Mouse (Mus musculus) limb, embryonic 10.5 days (tissue): ENCODE data around the gene Ccdc13. TPM values are rescaled to one million over a fixed set of nuclear protein-coding genes. Genes with fewer than 3 reads are reported as not detected.

Experiments
- DNase-seq: peaks from one replicate; pipeline ENCODE4 v3.0.0-alpha.2; 2017; ENCODE audit warnings: low spot score
- H3K27ac ChIP-seq: fragments of 300-500 bp; sonication (generic); 2 replicates; pipeline ENCODE4 v1.5.1; 2016; ENCODE audit warnings: mild to moderate bottlenecking
- H3K27me3 ChIP-seq: fragments of 300-500 bp; sonication (generic); 2 replicates; pipeline ENCODE4 v1.6.1; 2016; ENCODE audit warnings: low read depth, mild to moderate bottlenecking; ENCODE audit not compliant: poor library complexity, severe bottlenecking
- H3K36me3 ChIP-seq: fragments of 300-500 bp; sonication (generic); 2 replicates; pipeline ENCODE4 v1.6.1; 2016; ENCODE audit warnings: mild to moderate bottlenecking, moderate library complexity
- H3K4me1 ChIP-seq: fragments of 300-500 bp; sonication (generic); 2 replicates; pipeline ENCODE4 v1.6.1; 2016
- H3K4me3 ChIP-seq: fragments of 300-500 bp; sonication (generic); 2 replicates; pipeline ENCODE4 v1.5.1; 2016; ENCODE audit warnings: mild to moderate bottlenecking, moderate library complexity
- H3K9me3 ChIP-seq: fragments of 300-500 bp; sonication (generic); replicated peaks from 2 replicates; pipeline ENCODE4 v1.6.1; 2016; ENCODE audit warnings: mild to moderate bottlenecking
- WGBS: fragments of 180-500 bp; shearing (Covaris S2); methylation state at CpG from one replicate; pipeline ENCODE4 v1.1.7; 2016; 5-methylcytosine and 5-hydroxymethylcytosine counted together
- polyA plus RNA-seq: library from polyadenylated mRNA; unstranded; fragments of >200 nt; fragmentation: Nextera tagmentation; extraction: Ambion mirVana; gene quantifications from 2 replicates; pipeline ENCODE4 v1.2.1, GENCODE M21; 2016

Gene Ccdc13
- polyA plus RNA-seq, 1 experiment from 2014 or later = 0.36 TPM

DNA sequence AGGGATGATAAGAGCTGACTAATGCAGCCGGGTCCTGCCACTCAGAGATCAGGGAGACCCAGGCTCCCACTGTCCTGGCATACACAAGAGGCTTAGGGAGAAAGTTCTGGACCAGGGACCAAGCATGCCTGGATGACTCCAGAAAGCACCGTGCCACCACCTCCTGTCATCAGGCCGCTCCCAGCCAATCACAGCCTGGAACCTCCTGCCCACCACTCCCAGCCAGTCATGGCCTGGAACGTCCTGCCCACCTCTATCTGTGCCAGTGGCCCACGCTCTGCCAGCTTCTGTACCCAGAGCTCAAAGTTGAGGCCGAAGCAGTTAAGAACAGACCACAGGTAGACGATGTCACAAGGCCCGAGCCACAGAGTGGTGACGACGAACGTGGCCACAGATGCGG lies 54.5 kb downstream of the Ccdc13 start:
- peaks cover 8% of the 10 kb centered on the region for H3K27me3 ChIP-seq
- H3K27ac ChIP-seq = no peak overlapping the region
- no peak overlapping the region for H3K4me3 ChIP-seq
- no peaks in the 10 kb centered on the region for H3K9me3 ChIP-seq
- DNase-seq = no peak
- no peaks in the 10 kb centered on the region for H3K36me3 ChIP-seq
- WGBS = 90% methylated on average over 12 of the region's 12 CpGs
- H3K4me1 ChIP-seq = no peaks in the 10 kb centered on the region

- peak; percentile 45 for DNase-seq
- Histone ChIP-seq H3K27ac (no peak overlapping the region), H3K36me3 (no peaks in the 10 kb centered on the region), H3K9me3 (no peaks in the 10 kb centered on the region), H3K4me3 (peak overlapping the region; percentile 42), H3K27me3 (peaks cover 52% of the 10 kb centered on the region), H3K4me1 (peaks cover 11% of the 10 kb centered on the region)
- 15% methylated on average over 54 of the region's 54 CpGs for WGBS
These were observed 61.1 kb downstream of the Ccdc13 start for GRCm38 (mm10) chr9:121778066-121778624.

DNA sequence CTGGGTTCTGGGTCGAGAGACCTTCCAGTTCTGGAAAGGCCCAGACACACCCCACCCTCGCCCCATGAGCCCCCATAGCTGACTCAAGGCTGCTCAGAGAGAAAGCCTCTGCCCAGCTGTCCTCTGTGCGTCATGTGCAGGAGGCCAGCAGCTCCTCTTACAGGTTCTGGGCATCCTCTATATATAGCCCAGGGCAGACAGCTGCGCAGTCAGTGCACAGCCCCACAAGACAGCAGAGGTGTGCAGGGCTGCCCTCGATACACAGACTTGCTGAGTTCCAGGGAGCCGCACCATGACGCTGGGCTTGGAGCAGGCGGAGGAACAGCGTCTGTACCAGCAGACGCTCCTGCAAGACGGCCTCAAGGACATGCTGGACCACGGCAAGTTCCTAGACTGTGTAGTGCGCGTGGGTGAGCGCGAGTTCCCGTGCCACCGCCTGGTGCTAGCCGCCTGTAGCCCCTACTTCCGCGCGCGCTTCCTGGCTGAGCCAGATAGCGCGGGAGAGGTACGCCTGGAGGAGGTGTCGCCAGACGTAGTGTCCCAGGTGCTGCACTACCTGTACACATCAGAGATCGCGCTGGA lies 61.7 kb downstream of the Ccdc13 start, which contains the start of gene Klhl40:
Klhl40 (plus strand) TSS at position 124 of the 582 bp plus-strand sequence.
- Histone ChIP-seq H3K27me3 (peaks cover 52% of the 10 kb centered on the region), H3K4me3 (peak within 1 kb of the TSS; percentile 42), H3K4me1 (peaks cover 11% of the 10 kb centered on the region), H3K27ac (no peak within 1 kb of the TSS), H3K9me3 (no peaks in the 10 kb centered on the region), H3K36me3 (no peaks in the 10 kb centered on the region)
- WGBS = 23% methylated on average over 30 of the region's 30 CpGs
- no peak for DNase-seq

- H3K4me3 ChIP-seq = no peak overlapping the region
These were observed 62.8 kb downstream of the Ccdc13 start for GRCm38 (mm10) chr9:121776511-121776910.

GRCm38 (mm10) chr9:121775951-121776350 lies 63.3 kb downstream of the Ccdc13 start:
- Histone ChIP-seq H3K9me3 (no peaks in the 10 kb centered on the region), H3K4me1 (peaks cover 11% of the 10 kb centered on the region), H3K27me3 (peaks cover 52% of the 10 kb centered on the region), H3K36me3 (no peaks in the 10 kb centered on the region), H3K4me3 (no peak overlapping the region), H3K27ac (no peak overlapping the region)
- 84% methylated on average over 10 of the region's 10 CpGs for WGBS
- no peak for DNase-seq

More at GRCm38 (mm10) chr9:121776511-121776910, 62.8 kb downstream of the Ccdc13 start:
- 88% methylated on average over 7 of the region's 7 CpGs for WGBS
- Histone ChIP-seq H3K36me3 (no peaks in the 10 kb centered on the region), H3K9me3 (no peaks in the 10 kb centered on the region), H3K4me1 (peaks cover 11% of the 10 kb centered on the region), H3K27ac (no peak overlapping the region), H3K27me3 (peaks cover 52% of the 10 kb centered on the region)
- no peak for DNase-seq

DNA sequence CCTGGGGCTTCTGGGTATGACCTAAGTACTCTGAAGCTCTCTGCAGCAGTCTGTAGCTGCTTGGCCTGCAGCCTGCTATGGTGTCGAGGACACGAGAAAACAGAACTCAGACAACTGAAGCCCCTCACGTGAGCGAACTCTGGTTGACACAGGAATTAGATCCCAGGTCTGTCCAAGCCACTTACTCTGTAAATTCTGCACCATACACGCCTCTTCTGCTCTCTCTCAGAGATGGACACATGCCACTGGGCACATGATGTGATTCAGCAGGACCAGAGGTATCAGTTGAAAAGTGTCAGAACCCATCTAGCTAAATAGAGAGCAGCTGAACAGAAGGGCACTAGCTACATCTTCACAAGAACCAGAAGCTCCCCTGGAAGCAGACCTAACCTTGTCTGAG lies 66.8 kb downstream of the Ccdc13 start:
- peaks cover 18% of the 10 kb centered on the region for H3K36me3 ChIP-seq
- no peak overlapping the region for H3K27ac ChIP-seq
- H3K4me3 ChIP-seq = no peak overlapping the region
- no peaks in the 10 kb centered on the region for H3K9me3 ChIP-seq
- H3K27me3 ChIP-seq = peaks cover 20% of the 10 kb centered on the region
- WGBS = 80% methylated on average over 5 of the region's 5 CpGs
- DNase-seq = no peak
- peaks cover under 1% of the 10 kb centered on the region for H3K4me1 ChIP-seq

DNA sequence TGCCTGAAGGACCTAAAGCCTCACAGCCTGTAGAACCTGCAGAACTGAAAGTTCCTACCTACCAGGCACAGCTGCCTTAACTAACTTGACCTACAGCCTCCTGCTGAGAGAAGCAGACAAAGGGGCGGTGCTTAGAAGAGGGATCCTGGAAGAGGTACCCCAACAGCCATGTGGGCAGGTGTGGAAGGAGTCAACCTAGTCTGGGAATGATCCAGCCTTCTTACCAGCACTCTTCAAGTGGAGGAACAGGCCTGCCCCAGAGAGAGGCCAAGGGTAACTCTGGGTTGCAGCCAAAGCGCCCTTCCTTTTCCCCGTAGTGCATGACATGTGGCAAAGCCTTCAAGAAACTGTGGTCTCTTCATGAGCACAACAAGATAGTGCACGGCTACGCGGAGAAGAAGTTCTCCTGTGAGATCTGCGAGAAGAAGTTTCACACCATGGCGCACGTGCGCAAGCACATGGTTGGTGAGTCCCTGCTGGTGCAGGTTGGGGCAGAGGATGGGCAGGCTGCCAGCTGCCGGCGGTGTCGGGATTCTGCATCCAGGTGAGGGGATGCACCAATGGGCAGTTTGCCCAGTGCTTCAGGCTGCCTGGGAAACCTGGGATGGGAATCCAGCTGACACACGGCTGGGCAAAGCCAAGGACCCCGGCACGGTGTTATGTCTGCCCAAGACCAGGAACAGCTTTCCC lies 74.0 kb downstream of the Ccdc13 start:
- Histone ChIP-seq H3K36me3 (peaks cover 74% of the 10 kb centered on the region), H3K4me1 (peaks cover 22% of the 10 kb centered on the region), H3K9me3 (no peaks in the 10 kb centered on the region), H3K27me3 (no peaks in the 10 kb centered on the region), H3K4me3 (no peak overlapping the region), H3K27ac (no peak overlapping the region)
- DNase-seq = no peak
- WGBS = 94% methylated on average over 16 of the region's 16 CpGs

DNA sequence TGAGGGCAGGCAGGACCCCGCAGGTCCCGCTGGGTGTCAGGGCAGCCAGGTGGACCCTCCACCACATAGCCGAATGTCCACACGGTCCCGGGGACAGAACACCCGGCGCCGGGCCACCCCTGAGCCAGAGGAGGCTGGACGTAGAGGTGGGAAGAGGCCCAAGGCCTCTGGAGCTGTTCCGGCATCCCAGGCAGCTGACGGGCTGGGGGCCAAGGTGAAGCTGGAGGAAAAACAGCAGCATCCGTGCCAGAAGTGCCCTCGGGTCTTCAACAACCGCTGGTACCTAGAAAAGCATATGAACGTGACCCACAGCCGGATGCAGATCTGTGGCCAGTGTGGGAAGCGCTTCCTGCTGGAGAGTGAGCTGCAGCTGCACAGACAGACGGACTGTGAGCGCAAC lies 75.5 kb downstream of the Ccdc13 start:
- Histone ChIP-seq H3K4me1 (peaks cover 36% of the 10 kb centered on the region), H3K4me3 (no peak overlapping the region), H3K27ac (no peak overlapping the region), H3K27me3 (no peaks in the 10 kb centered on the region), H3K36me3 (peaks cover 69% of the 10 kb centered on the region), H3K9me3 (no peaks in the 10 kb centered on the region)
- WGBS = 92% methylated on average over 19 of the region's 19 CpGs
- DNase-seq = no peak

- DNase-seq = no peak
- Histone ChIP-seq H3K4me1 (peaks cover 45% of the 10 kb centered on the region), H3K27me3 (no peaks in the 10 kb centered on the region), H3K27ac (no peak overlapping the region), H3K9me3 (no peaks in the 10 kb centered on the region), H3K36me3 (peaks cover 60% of the 10 kb centered on the region), H3K4me3 (no peak overlapping the region)
- 95% methylated on average over 25 of the region's 25 CpGs for WGBS
These were observed 76.5 kb downstream of the Ccdc13 start for GRCm38 (mm10) chr9:121762761-121763160.

DNA sequence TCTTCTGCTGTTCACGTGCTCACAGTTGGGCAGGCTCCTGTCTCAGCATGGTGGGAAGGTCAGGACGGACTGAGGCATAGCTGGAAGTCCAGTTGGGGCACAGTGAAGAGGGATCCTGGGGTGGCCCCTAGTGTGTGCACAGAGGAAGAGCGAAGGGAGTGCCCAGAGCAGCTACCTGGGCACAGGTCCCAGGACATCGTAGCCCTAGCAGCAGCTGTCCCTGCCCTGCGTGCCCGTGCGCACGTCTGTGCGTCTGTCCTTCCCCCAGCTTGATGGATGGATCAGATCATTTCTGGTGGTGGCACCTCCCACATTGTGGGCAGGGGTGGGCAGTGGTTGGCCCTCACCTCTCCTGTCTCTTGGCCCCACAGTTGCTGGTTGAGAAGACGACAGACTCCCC lies 77.0 kb downstream of the Ccdc13 start:
- 88% methylated on average over 10 of the region's 10 CpGs for WGBS
- DNase-seq = no peak
- Histone ChIP-seq H3K36me3 (peaks cover 55% of the 10 kb centered on the region), H3K9me3 (no peaks in the 10 kb centered on the region), H3K4me3 (no peak overlapping the region), H3K27me3 (no peaks in the 10 kb centered on the region), H3K4me1 (peaks cover 50% of the 10 kb centered on the region), H3K27ac (0 out of 2 replicates have a peak overlapping the region, but pooled peaks have one; percentile 11)

GRCm38 (mm10) chr9:121761787-121762186 lies 77.5 kb downstream of the Ccdc13 start:
- Histone ChIP-seq H3K4me1 (peaks cover 53% of the 10 kb centered on the region), H3K27me3 (no peaks in the 10 kb centered on the region), H3K9me3 (no peaks in the 10 kb centered on the region), H3K36me3 (peaks cover 53% of the 10 kb centered on the region), H3K4me3 (no peak overlapping the region), H3K27ac (peak overlapping the region; percentile 95; the same call in 1 of the 2 replicates)
- 83% methylated on average over 8 of the region's 8 CpGs for WGBS
- DNase-seq = no peak

DNA sequence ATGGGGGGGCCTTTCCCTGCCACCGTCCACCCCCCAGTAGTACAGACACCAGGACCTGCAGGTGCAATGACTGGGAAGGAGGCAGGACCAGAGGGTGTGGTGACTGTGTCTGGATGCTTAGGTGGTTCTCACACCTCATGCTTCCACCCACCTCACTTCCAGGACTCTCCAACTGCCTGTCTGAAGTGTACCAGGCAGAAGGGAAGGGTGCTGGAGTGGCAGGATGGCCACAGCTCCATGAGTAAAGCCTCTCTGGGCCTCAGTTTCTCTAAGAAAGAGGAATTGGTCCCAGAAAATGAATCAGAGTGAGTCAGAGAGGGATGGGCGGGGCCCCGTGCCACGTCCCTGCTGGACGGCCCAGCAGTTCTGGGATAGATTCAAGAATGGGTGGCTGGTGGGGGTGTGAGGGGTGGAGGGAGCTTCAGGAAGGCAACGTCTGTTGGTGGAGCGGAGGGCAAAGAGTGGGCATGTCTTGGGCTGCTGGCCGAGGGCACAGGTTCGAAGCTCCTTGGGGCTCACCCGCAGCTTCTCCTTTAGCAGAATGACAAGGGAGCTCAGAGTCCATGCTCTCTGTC lies 78.1 kb downstream of the Ccdc13 start:
- H3K4me1 ChIP-seq = peaks cover 54% of the 10 kb centered on the region
- H3K9me3 ChIP-seq = no peaks in the 10 kb centered on the region
- H3K4me3 ChIP-seq = peak overlapping the region; percentile 68
- 67% methylated on average over 10 of the region's 10 CpGs for WGBS
- H3K27ac ChIP-seq = peak overlapping the region; percentile 95
- peaks cover 52% of the 10 kb centered on the region for H3K36me3 ChIP-seq
- H3K27me3 ChIP-seq = no peaks in the 10 kb centered on the region
- DNase-seq = no peak
